Mouse (Mus musculus) lung, adult 2 months (tissue): Measurements from ENCODE around the gene Gtf2h1.

Source experiments
- CTCF ChIP-seq: fragments of 200-500 bp; IDR thresholded peaks from 2 replicates; pipeline ENCODE4 v1.5.1; 2011; ENCODE audit warnings: mild to moderate bottlenecking, low read length, control low read depth; ENCODE audit not compliant: insufficient read depth
- POLR2A ChIP-seq: fragments of 200-500 bp; IDR thresholded peaks from 2 replicates; pipeline ENCODE4 v1.6.1; 2011; ENCODE audit warnings: low read depth, mild to moderate bottlenecking, control low read depth, low read length, borderline replicate concordance; ENCODE audit errors: extremely low read depth

DNA sequence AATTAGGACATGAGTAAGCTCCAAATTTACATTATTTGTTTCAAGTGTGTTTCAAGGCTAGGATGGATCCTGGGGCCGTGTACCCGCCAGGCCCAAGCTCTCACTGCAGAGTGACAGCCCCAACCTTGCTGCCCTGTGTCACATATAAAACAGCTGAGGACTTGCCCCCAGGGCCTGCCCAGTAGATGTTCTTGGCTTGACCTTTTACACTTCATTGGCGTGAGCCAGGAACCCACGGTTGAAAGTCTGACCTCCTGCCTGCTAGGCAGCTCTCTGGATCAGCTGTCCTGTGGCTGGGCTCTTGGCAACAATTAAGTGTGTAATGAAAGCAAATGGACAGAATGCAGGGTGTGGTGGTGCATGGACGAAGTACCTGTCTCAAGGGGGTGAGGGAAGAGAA is 53.4 kb downstream of the Gtf2h1 start:
- TF ChIP-seq POLR2A = no peak
- TF ChIP-seq CTCF = no peak
